Mouse (Mus musculus): ENCODE results near the gene Slc9a9.
"Not testable (repeated sequence)": the region's sequence is repeated elsewhere in the genome, so short reads cannot be mapped to it uniquely, and the experiment has no call there.

The Slc9a9 gene

DNA sequence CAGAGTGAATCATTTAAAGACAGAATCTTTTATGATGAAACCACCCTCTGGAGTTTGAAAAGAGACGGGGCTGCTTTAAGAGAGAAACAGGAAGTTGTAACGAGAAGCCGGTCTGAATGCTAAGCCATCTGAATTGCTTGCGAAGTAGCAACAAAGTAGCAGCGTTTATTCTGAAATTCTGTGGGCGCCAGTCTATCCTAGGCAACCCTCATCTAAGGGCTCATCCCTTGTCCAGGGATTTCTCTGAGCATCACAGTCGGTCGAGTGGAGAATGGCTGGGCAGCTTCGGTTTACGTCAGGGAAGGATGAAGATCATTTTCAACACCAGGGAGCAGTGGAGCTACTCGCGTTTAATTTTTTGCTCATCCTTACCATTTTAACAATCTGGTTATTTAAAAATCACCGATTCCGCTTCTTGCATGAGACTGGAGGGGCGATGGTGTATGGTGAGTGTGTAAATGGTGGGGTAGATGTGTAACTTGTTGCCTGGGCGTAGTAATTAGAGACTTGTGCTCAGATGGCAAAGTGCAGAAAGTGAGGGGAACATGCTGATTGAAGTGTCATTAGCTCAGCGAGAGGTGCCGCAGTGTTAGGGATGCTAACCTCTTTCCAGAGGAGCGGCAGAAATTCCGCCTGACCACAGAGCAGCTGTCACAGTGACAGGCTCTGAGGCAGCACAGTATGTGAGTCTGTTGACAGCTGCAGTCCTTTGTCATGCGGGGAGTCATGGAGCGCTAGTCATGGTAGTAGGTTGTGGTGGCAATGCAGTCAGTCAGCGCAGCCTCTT, at the start of gene Slc9a9:
TSS of gene Slc9a9 (plus strand) at position 119 of the 787 bp plus-strand sequence.
- no peak for DNase-seq

DNA sequence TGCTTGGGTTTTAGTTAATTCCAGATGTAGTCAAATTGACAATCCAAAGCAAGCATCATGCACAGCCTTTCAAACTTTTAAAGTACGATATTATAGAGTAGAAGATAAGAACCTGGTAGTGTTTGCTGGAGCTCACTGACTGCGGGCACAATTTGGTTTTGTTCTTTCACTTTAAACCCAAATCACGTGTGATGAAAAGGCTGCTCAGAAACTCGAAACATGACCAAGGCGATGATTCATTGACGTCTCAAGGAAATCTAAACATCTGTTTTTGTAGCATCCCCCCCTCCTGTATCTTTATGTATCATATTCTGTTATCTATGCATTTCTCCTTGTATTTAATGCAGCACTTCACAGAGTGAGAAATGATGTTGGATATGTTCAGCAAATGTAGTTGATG, 49.4 kb upstream of the Slc9a9 start:
- no peak for DNase-seq

DNA sequence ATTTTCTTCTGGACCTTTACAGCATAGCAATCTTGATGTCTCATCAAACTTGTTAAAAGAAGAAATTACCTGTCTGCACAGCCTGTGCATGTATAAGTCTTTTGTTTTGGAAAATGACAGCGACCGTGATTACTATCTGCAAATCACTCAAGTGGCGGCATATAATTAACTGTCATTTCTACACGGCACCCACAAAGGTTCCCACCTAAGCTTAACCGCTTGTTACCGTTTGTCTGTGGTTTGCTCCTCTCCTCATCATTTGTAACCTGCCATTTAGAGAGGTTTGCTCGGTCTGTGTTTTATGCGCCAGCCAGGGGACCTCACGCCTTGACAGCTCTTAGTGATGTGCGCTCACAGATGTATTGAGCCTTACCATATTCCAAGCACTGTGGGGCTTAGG, 48.9 kb upstream of the Slc9a9 start:
- DNase-seq, result no peak

DNA sequence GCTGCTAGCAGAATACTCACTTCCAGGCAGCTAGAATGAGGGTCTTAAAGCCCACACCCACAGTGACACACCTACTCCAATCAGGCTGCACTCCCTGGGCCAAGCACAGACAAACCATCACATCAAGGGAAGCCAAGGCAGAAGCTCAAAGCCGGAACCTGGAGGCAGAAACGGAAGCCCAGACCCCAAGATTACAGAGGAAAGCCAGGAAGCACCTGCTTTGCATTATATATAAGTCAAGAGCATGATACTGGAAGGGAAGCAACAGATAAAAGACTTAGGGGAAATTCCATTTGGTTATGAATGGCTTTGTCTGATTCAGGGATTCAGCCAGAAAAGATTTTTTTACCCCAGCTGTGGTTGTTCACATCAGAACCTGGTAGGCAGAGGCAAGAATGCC, 47.8 kb upstream of the Slc9a9 start:
- no peak for DNase-seq

DNA sequence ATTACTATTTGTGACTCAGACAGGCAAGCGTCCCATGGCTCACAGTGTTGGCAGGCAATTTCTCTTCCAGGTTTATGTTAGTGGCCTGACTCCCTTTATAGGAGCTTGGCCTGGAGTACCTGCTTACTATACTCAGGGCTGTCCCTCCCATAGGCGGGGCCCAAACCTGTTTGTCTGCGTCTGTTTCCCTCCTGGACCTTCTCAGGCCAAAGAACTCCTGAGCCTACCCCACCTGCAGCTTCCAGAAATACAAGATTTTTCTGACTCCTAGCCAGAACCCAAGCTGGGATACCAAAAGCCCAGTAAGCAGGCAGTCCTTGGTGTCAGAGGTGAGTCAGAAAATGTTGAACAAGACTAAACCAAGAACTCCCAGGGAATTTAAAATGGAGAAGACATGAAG, 43.0 kb upstream of the Slc9a9 start:
- DNase-seq, result no peak

DNA sequence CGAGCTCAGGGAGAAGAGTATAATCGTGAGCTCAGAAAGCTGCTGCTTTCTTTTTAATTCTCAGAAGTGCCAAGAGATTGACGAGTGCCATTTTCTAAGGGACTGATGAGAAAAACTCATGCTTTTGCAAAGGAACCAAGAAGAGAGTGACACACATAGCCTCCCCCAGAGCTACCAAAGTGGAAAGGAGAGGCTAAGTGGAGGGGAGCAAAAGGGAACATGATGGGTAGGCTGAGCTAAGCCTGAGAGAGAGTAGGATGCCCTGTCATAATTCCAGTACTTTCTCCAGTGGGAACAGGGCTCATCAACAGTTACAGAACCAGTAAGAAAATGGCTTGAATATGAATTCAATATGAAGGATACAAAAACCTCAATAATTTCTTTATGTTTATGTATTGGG, 40.8 kb upstream of the Slc9a9 start:
- no peak for DNase-seq

DNA sequence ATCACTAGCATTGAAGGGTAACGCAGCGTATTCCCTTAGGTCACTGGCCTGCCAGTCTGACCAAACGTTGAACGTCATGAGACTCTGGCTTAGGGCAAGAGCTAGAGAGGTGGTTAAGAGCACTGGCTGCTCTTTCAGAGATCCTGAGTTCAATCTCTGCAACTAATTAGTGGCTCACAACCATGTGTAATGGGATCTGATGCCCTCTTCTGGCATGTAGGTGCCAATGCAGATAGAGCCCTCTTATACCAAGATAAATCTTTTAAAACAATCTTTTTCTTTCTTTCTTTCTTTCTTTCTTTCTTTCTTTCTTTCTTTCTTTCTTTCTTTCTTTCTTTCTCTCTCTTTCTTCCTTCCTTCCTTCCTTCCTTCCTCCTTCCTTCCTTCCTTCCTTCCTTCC, 35.4 kb upstream of the Slc9a9 start:
- not testable (repeated sequence) for DNase-seq

DNA sequence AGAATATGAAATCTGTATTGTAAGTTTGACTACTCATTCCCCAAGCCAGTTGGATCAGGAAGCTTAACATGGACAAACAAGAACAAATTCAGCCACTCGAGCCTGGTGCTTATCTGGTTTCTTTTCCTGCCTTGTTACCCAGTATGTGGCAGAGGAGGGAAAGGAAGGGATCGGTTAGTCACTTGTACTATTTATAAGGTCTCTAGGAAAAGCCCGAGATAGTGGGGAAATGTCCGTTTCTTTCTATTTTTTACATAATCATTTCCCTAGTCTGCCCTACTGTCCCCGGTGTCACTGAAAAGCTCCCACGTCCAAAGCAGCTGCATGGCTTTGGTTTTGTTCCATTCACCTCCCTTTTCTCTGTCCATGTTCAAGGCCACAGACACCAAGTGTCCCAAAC, 24.1 kb upstream of the Slc9a9 start:
- DNase-seq, result no peak

DNA sequence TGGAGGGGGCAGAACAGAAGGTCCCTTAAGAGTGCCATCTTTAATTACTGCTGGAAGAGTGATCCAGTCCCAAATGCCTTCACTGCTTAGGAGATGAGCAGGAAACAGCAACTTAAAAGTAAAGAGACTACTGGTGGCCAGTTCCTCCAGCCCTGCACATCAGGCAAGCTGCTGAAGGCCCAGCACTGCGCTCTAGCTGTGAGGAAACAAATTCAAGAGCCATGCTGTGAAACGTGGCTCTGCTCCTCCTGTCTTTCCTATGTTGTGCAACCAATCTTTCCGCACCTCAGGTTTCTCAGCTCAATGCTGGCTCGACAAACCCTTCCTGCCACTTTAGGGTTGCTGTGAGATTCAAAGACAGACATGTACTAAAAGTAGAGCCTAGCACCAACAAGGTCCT, 22.3 kb upstream of the Slc9a9 start:
- DNase-seq, result no peak

DNA sequence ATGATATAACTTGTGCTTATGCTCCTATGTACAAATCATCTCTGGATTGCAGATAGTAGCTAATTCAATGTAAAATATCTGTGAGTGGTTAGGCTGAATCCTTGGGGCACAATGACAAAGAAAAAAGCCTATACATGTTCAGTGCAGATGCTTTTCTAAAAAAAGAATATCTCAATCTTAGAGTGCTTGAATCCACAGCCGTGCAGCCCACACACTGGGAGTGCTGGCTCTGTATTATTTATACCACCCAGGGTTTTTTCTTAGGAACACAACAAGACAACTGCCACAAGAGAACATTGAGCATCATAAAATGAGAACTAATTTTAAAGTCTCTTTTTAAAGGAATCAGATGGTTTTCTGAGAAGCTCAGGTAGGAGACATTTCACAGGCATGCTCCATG, 19.7 kb upstream of the Slc9a9 start:
- DNase-seq, result no peak

DNA sequence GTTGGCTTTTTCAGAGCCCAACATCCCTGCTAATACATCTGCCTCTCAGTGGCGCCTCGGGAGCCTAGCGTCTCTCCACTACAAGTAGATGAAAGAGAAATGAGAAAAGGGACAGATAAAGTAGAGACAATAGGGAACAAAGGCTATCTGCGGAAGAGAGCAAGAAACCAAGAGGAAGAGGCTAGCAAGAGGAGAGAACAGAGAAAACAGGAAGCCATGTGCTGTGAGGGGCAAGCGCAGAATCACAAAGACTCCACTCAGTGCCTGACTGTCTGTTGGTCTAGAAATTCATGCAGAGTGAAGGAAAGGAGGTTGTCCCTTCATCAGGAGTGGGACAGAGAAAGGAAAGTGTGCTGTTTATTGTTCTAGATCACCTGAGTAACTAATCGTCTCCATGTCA, 16.5 kb upstream of the Slc9a9 start:
- DNase-seq, result no peak

DNA sequence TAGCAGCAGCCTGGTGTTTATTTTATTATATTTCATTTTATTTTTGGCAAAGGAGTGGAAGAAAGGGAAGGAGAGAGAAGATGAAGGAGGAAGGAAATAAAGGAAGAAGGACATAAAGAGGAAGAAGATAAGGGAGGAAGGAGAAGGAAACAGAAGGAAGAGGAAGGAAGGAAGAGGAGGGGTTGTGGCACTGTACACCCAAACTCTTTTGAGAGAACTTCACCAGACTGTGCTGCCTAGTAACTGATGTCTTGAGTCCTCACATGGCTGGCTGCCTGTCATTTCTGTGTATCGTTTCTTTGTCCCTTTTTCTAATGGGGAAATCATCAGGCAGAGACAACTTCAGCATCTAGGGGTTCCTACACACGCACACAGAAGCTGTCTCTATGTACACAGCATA, 15.9 kb upstream of the Slc9a9 start:
- DNase-seq, result no peak

DNA sequence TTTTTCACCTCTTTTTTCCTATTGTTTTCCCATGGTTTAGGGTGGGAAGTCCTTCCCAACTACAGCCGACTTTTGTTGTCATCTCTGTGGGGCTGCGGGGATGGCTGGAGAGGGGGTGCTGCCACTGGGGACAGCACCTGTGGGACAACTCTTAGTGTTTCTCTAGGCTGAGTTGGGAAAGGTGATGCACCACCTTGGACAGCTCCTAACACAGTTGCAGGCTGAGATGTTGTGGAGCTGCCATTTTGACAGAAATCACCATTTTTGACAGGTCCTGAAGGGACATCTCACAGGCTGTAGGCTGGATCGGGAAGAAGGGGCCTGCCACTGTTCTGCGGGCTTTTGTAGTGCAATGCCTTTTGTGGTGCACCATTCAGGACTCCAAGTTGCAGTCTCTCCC, 13.4 kb upstream of the Slc9a9 start:
- no peak for DNase-seq

DNA sequence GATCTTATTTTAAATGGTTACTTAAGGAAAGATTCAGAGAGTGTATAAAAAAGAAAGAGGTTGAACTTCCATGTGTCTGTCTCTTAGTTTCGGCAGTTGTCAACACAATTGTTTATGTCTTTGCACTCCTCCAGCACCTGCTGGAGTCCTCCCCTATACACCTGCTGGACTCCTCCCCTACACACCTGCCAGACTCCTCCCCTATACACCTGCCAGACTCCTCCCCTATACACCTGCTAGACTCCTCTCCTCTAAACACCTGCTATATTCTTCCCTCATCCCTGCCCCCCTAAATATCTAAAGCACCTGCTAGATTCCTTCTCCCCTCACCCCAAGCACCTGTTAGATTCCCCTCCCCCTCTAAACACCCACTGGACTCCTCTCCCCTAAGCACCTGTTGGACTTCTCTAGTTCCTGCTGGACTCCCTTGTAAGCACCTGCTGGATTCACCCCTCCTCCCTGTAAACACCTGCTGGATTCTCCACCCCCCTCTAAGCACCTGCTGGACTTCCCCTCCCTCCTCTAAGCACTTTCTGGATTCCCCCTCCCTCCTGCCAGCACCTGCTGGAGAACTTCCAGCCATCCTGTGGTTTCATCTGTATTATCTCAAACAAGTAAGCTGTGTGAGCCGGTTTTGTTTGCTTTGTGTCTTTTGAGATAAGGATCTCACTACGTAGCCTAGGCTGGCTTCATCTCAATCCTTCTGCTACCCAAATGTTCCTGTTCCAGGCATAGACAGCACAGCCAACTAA, 10.1 kb upstream of the Slc9a9 start:
- DNase-seq, result no peak

DNA sequence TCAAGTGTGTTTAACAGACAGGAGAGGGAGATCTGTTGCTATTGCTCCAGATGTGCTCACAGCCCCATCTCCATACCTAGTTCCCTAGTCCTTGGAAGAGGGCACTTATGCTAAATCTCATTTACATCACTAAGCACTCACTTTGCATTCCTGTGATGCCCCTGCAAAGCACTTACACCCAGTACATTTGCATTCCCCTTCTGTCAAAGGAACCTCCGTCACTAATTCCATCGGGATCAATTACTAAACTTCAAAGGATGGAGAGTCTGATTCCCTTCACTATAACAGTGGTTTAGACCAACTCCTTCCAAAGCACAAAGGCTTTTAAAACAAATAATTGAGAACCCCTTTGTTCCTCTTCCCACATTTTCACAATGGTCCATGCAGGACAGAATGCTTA, 7.9 kb upstream of the Slc9a9 start:
- DNase-seq, result no peak

DNA sequence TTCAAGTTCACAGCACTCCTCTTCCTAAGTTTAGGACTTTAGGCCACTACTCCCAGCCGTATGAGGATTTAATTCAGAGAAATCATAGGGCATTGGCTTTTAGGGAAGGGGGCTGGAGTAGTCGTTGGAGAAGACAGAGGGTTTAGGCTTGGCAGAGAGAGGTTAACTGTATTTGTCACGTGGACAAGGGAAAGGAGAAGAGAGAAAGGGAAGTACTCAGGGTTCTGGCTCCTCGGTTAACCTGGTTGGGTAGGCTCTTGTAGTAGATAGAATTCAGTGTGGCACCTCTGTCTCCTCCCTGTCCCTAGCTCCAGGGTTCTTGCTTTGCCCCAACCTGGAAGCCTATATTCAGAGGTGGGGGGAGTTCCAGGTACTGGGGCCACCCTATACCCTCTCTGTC, 4.5 kb upstream of the Slc9a9 start:
- DNase-seq, result no peak

DNA sequence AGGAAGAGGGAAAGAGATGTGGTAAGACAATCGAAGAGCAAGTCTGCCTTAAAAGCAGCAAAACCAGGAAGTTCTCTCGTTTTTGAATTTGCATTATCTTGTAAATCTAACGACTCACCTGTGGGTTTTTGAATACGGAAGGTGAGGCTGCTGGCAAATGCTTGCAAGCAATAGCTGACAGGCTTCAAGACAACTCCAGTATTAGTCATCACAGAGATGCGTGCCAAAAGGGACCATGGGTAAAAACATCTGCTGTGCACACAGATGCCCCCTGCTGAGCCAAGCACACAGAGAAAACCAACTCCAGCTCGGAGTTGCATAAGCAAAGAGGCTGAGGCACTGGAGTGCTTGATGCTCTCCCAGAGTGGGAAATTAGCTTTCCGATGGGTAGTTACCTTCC, 1.1 kb upstream of the Slc9a9 start:
- no peak for DNase-seq

DNA sequence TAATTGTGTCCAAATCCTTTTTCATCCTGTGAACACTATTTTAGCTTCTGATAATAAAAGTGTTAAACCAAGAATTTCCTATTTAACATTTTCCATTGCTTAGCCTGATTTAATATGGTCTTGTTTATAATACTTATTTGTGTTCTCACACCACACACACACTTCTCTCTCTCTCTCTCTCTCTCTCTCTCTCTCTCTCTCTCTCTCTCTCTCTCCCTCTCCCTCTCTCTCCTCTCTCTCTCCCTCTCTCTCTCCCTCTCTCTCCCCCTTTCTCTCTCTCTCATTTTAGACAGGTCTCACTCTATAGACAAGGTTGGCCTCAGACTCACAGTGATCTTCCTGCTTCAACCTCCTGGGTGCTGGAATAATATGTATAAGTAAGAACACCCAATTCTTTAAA, 995 bp downstream of the Slc9a9 start:
- DNase-seq, result no peak

DNA sequence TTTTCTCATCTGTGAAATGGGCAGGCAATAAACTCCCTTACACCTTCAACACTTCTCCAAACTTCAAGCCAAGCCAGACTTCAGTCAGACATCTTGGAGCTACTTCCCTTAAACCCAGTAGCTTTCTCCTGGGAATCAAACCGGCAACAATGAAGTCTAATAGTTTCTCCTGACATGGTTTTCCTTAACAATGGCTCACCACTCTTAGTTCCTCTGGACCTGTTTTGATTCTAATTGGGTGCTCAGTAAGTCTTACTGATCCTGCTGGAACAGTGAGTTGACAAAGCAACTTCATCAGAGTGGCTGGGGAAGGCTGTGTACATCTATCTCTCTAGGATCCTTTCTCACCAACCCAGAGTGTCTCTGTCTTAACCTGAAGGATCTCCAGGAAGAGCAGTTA, 5.0 kb downstream of the Slc9a9 start:
- no peak for DNase-seq

DNA sequence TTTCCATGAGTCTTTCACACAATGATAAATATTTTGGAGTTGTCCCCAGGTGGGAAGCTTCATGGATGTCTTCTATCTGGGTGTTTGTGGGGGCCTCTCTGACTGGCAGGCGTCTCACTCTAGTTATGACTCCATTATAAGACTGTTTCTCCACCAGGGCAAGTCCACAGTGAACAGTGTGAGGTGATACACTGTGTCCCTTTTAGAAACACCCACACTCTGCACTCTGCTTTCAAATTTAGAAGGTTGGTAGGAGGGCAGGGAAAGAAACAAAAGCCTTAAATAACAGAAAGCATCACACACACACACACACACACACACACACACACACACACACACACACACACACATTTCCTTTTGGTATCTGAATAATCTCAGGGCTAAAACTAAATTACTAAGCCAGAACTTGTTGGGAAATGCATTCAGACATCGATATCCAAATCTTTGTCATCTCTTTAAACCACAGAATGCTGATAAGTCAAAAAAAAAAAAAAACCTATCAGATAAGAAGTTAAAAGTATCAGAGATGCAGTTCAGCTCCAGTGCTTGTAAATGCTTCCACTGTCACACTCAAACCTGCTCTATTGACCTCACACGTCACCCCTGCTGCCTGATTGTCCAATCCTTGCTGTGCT, 8.4 kb downstream of the Slc9a9 start:
- no peak for DNase-seq

DNA sequence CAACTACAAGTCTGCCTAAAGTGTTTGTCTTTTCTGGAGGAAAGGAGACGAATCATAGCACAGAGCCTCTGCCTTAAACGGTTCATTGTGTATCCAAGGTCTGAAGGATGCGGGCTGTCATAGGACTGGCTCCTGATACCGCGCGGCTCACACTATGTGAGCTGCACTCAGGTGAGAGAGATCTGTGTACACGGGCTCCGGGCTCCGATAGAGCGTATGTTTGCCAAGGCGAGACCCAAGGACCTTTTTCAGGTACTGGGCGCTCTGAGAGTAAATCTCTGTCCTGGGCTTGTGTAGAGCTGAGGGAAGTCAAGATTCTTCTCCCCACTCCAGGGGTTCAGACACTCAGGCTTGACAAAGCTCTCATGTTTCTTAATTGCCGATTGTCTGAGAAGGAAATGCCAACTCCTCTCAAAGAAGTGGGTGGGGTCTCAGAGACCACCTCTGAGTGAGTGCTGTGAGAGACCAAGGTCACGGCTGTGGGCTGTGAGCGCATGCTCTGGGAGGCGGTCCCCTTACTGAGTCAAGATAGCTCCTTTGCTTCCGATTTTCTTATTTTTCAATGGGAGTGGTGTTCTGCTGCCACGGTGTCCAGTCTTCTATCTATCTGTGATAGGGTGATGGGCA, 10.9 kb downstream of the Slc9a9 start:
- no peak for DNase-seq

DNA sequence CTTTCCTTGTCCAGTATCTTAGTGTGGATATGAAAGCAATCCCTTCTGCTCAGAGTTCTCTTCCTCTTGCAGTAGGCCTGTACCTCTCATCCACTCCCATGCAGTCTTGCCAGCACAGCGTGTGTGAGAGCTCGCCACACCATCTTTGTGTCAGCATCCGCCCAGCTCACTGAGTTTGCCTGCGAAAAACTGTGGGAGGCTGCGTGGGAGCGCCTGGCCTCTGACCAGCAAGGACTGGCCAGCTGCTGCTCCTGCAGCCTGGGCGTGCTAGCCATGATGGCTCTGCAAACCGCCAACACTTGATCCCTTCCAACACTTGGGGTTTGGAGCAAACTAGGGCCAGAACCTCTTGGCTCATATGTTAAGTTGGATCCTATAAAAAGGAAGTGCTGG, 11.4 kb downstream of the Slc9a9 start:
- no peak for DNase-seq

DNA sequence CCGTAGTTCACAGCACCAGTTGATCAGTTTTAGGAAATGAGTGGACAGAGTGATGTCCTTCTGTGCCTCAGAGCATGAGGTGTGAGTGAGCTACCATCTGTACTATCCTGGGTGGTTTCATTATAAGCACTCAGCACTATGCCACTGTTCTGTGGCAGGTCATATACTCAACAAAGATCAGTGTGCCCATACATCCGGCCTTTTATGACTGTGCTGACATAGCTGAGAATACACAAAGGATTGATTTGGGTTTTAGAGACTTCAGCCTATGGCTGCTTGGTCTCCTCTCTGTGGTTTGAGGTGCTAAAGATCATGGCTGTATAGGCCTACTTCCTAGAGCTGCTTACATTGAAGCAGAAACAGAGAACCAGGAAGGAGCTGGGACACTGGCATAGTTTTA, 12.6 kb downstream of the Slc9a9 start:
- no peak for DNase-seq

DNA sequence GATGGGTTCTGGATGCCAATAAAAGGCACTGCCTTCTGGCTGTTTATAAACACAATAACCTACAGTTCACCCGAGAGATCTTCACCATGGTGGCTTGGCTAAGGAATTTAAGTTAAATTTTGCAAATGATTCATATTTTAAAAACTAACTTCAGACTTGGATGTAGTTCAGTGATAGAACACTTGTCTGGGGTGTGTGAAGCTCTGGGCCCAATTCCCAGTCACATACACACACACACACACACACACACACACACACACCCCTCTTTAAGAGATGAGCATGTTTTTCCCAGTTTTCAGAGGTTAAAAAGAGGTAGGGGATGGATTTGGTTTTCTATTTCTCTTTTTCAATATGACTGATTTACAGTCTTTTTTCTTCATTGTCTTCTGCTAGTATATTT, 15.9 kb downstream of the Slc9a9 start:
- DNase-seq, result no peak
